Mouse (Mus musculus) testis, adult 2 months (tissue): ENCODE measurements around the gene Grip1.

ENCODE experiments used
- CTCF ChIP-seq: fragments of 200-500 bp; IDR thresholded peaks from 2 replicates; pipeline ENCODE4 v1.5.1; 2012; ENCODE audit warnings: low read depth, mild to moderate bottlenecking, inconsistent platforms, low read length, moderate library complexity; ENCODE audit not compliant: control insufficient read depth, insufficient read depth, insufficient replicate concordance
- POLR2A ChIP-seq: fragments of 200-500 bp; IDR thresholded peaks from 2 replicates; pipeline ENCODE4 v1.6.1; 2012; ENCODE audit warnings: low read depth, mild to moderate bottlenecking, inconsistent platforms, low read length, moderate library complexity; ENCODE audit not compliant: control insufficient read depth

DNA sequence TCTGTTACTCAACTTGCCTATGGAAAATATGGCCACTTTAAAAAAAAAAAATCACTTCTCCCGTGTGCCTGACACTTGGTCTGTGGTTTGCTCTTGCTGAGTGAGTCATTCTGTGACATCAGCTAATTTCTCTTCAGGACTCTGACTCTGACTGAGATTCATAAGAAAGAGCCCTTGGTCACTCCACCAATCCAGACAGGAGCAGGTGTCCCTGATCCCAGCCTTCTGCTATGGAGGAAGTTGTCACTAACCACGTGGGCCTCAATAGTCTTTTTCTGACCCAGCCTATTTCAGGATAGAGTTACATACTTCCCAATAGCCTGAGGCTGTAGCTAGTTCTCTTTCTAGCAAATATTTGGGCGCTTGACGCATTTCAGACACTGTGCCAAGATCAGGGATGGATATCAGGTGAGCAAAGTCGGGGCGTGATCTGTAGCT lies 298.8 kb downstream of the Grip1 start:
- TF ChIP-seq CTCF (no peak), POLR2A (no peak)
